In the genomic region with DNA sequence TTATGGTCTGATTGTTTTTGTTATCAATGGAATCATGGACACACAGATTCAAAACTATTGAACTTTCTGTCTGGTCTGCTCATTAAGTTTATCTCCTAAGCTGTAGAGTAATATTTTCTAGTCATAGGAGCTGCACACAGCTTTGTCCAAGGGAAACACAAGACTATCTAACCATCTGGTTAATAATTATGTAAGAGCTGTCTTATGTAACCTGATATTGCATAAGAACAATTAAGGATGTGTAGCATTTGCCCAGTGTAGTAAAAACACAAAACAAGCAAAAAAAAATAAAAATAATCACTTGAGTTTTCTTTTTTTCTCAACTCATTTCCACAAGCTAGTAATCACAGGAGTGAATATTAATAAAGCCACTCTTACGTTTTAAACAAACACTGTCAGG, we compare ENCODE assay signal across 30 mouse cellular contexts. TPM values are rescaled to one million over a fixed set of nuclear protein-coding genes. Genes with fewer than 3 reads are reported as not detected.
"Had no signal": no experiment of that assay in that cellular context is flagged by ENCODE, and none has a peak within 500 bp of the region (broad histone marks: within the 10 kb centered on the region; RNA-seq: fewer than 3 reads in every experiment).

No protein-coding gene starts in this region.

- H3K27ac ChIP-seq: gastrocnemius, adult 2 months; heart, embryonic 10.5 days; hindbrain, embryonic 10.5 days; hindbrain, embryonic 12.5 days; hindbrain, embryonic 14.5 days; intestine, embryonic 15.5 days; left cerebral cortex, adult 2 months; limb, embryonic 10.5 days; limb, embryonic 12.5 days; liver, embryonic 13.5 days; liver, embryonic 15.5 days had no signal

- H3K27me3 ChIP-seq: heart, embryonic 12.5 days; hindbrain, embryonic 12.5 days; intestine, embryonic 15.5 days; limb, embryonic 12.5 days; liver, embryonic 13.5 days; liver, embryonic 15.5 days had no signal

- DNase-seq: gastrocnemius, adult 2 months; gastrocnemius, postnatal 10 days; gastrocnemius, postnatal 25 days; heart, postnatal 10 days; heart, postnatal 4 days; kidney, adult 18-20 months; kidney, adult 9 months; kidney, postnatal 10 days; kidney, postnatal 25 days; kidney, postnatal 4 days; layer of hippocampus, adult 9-11 months; liver; liver, embryonic 13.5 days had no signal

- H3K4me1 ChIP-seq: heart, embryonic 10.5 days; heart, embryonic 12.5 days; intestine, embryonic 15.5 days; liver, embryonic 13.5 days; liver, embryonic 15.5 days had no signal

- H3K9ac ChIP-seq: heart, embryonic 12.5 days; hindbrain, embryonic 12.5 days; hindbrain, embryonic 14.5 days; intestine, embryonic 15.5 days; limb, embryonic 12.5 days; liver, embryonic 13.5 days; liver, embryonic 15.5 days had no signal

- H3K4me2 ChIP-seq: heart, embryonic 12.5 days; hindbrain, embryonic 12.5 days; hindbrain, embryonic 14.5 days; intestine, embryonic 15.5 days; limb, embryonic 12.5 days; liver, embryonic 13.5 days; liver, embryonic 15.5 days had no signal

- H3K4me3 ChIP-seq: gastrocnemius, adult 2 months; heart, embryonic 10.5 days; heart, embryonic 12.5 days; hindbrain, embryonic 10.5 days; hindbrain, embryonic 12.5 days; intestine, embryonic 15.5 days; left cerebral cortex, adult 2 months; limb, embryonic 10.5 days; limb, embryonic 12.5 days; liver, embryonic 13.5 days; liver, embryonic 15.5 days had no signal

- ATAC-seq: hindbrain, embryonic 16.5 days; inflammation-experienced regulatory T-cells, adult 6 months; intestine, embryonic 15.5 days; intestine, postnatal 0 days had no signal

- H3K9me3 ChIP-seq: heart, embryonic 10.5 days; heart, embryonic 12.5 days; hindbrain, embryonic 10.5 days; hindbrain, embryonic 12.5 days; intestine, embryonic 15.5 days; limb, embryonic 10.5 days; limb, embryonic 12.5 days; liver, embryonic 15.5 days had no signal

- H3K36me3 ChIP-seq: heart, embryonic 10.5 days; heart, embryonic 12.5 days; hindbrain, embryonic 10.5 days; hindbrain, embryonic 12.5 days; intestine, embryonic 15.5 days; limb, embryonic 10.5 days; limb, embryonic 12.5 days; liver, embryonic 13.5 days; liver, embryonic 15.5 days had no signal

RNA-seq across cellular contexts. Expression of a gene that starts 20.5 kb away (rescaled TPM):
- total RNA-seq: gastrocnemius, adult 2 months; granulocyte monocyte progenitor cell, adult 5-6 weeks; heart, adult 18-20 months; heart, adult 8-10 months; heart, postnatal 10 days; heart, postnatal 25 days had no signal
- polyA plus RNA-seq: inflammation-experienced regulatory T-cells, adult 6 months had no signal
